Mouse (Mus musculus): ENCODE data around the gene Cldn6. TPM values are rescaled to one million over a fixed set of nuclear protein-coding genes. Genes with fewer than 3 reads are reported as not detected.

Cldn6 gene
- polyA plus RNA-seq (2014; fragmentation: Nextera tagmentation; extraction: Ambion mirVana) = 21.3 and 23.3 TPM in 2 replicates

GRCm38 (mm10) chr17:23679127-23679835, at the start of gene Cldn6:
Cldn6 (plus strand) TSS chr17:23679249.
- peaks cover 38% of the 10 kb centered on the region for H3K4me1 ChIP-seq (ENCODE audit: control insufficient read depth, insufficient read depth, low read length)

GRCm38 (mm10) chr17:23630195-23631020, 48.6 kb upstream of the Cldn6 start:
- no peaks in the 10 kb centered on the region; the same call in 1 of the 2 replicates for H3K4me1 ChIP-seq (ENCODE audit: control insufficient read depth, insufficient read depth, low read length)
- peak overlapping the region; percentile 33 for H3K4me2 ChIP-seq (ENCODE audit: low read depth, severe bottlenecking)
- H3K9me3 ChIP-seq (ENCODE audit: control insufficient read depth, low read length) = no peaks in the 10 kb centered on the region
- no peaks in the 10 kb centered on the region for H3K27me3 ChIP-seq (ENCODE audit: control insufficient read depth, insufficient read depth, low read length)
- ATAC-seq (ENCODE audit: insufficient number of reproducible peaks, low FRiP score, low TSS enrichment, low read depth) (peak; percentile 83), DNase-seq (ENCODE audit: low spot score) (peak; percentile 86)
- H3K27ac ChIP-seq (replicated peaks; ENCODE audit: low read depth, low read length) = no peak overlapping the region
- 17% methylated on average over 22 of the region's 22 CpGs for WGBS
- no peak overlapping the region for H3K4me3 ChIP-seq (ENCODE audit: low read depth, low read length)
- no peak overlapping the region for H3K9ac ChIP-seq (ENCODE audit: low read length)
- H3K36me3 ChIP-seq (ENCODE audit: control insufficient read depth, insufficient read depth, low read length) = no peaks in the 10 kb centered on the region

More at GRCm38 (mm10) chr17:23679127-23679835, at the start of gene Cldn6:
- no peak within 1 kb of the TSS for H3K27ac ChIP-seq (replicated peaks; ENCODE audit: low read depth, low read length)
- no peak within 1 kb of the TSS for H3K9ac ChIP-seq (ENCODE audit: low read length)
- no peaks in the 10 kb centered on the region for H3K9me3 ChIP-seq (ENCODE audit: control insufficient read depth, low read length)
- H3K4me3 ChIP-seq (ENCODE audit: low read depth, low read length) = peak within 1 kb of the TSS; percentile 23
- 3% methylated on average over 36 of the region's 38 CpGs for WGBS
- no peaks in the 10 kb centered on the region for H3K36me3 ChIP-seq (ENCODE audit: control insufficient read depth, insufficient read depth, low read length)
- DNase-seq (ENCODE audit: low spot score) (peak; percentile 29), ATAC-seq (ENCODE audit: insufficient number of reproducible peaks, low FRiP score, low TSS enrichment, low read depth) (no peak)
- peaks cover 64% of the 10 kb centered on the region for H3K27me3 ChIP-seq (ENCODE audit: control insufficient read depth, insufficient read depth, low read length)
- peak within 1 kb of the TSS; percentile 41 for H3K4me2 ChIP-seq (ENCODE audit: low read depth, severe bottlenecking)

- H3K4me2 ChIP-seq (ENCODE audit: low read depth, severe bottlenecking) = no peak overlapping the region
- DNase-seq (ENCODE audit: low spot score) (no peak), ATAC-seq (ENCODE audit: insufficient number of reproducible peaks, low FRiP score, low TSS enrichment, low read depth) (no peak)
- no peaks in the 10 kb centered on the region; the same call in 1 of the 2 replicates for H3K4me1 ChIP-seq (ENCODE audit: control insufficient read depth, insufficient read depth, low read length)
- no peaks in the 10 kb centered on the region for H3K9me3 ChIP-seq (ENCODE audit: control insufficient read depth, low read length)
- H3K36me3 ChIP-seq (ENCODE audit: control insufficient read depth, insufficient read depth, low read length) = no peaks in the 10 kb centered on the region
- no peak overlapping the region for H3K9ac ChIP-seq (ENCODE audit: low read length)
- H3K27me3 ChIP-seq (ENCODE audit: control insufficient read depth, insufficient read depth, low read length) = no peaks in the 10 kb centered on the region
- H3K4me3 ChIP-seq (ENCODE audit: low read depth, low read length) = no peak overlapping the region
- 77% methylated on average over 8 of the region's 8 CpGs for WGBS
- H3K27ac ChIP-seq (replicated peaks; ENCODE audit: low read depth, low read length) = no peak overlapping the region
Observed at GRCm38 (mm10) chr17:23631241-23631640, 47.8 kb upstream of the Cldn6 start.

- peak within 1 kb of the TSS; percentile 71 for H3K9ac ChIP-seq (ENCODE audit: low read length)
- peaks cover 11% of the 10 kb centered on the region for H3K27me3 ChIP-seq (ENCODE audit: control insufficient read depth, insufficient read depth, low read length)
- peak within 1 kb of the TSS; percentile 41 for H3K4me3 ChIP-seq (ENCODE audit: low read depth, low read length)
- ATAC-seq (ENCODE audit: insufficient number of reproducible peaks, low FRiP score, low TSS enrichment, low read depth) (peak; percentile 40; the same call in 1 of the 2 replicates), DNase-seq (ENCODE audit: low spot score) (peak; percentile 58)
- no peaks in the 10 kb centered on the region for H3K9me3 ChIP-seq (ENCODE audit: control insufficient read depth, low read length)
- no peaks in the 10 kb centered on the region for H3K4me1 ChIP-seq (ENCODE audit: control insufficient read depth, insufficient read depth, low read length)
- peak within 1 kb of the TSS; percentile 78 for H3K4me2 ChIP-seq (ENCODE audit: low read depth, severe bottlenecking)
- 1% methylated on average over 58 of the region's 58 CpGs for WGBS
- H3K27ac ChIP-seq (replicated peaks; ENCODE audit: low read depth, low read length) = no peak within 1 kb of the TSS
- H3K36me3 ChIP-seq (ENCODE audit: control insufficient read depth, insufficient read depth, low read length) = no peaks in the 10 kb centered on the region
Observed at GRCm38 (mm10) chr17:23644613-23645495, 34.2 kb upstream of the Cldn6 start, which contains the start of gene Mmp25. Mmp25 (minus strand) TSS chr17:23645277.

- H3K9me3 ChIP-seq (ENCODE audit: control insufficient read depth, low read length) = no peaks in the 10 kb centered on the region
- no peak overlapping the region for H3K27ac ChIP-seq (replicated peaks; ENCODE audit: low read depth, low read length)
- 38% methylated on average over 10 of the region's 10 CpGs for WGBS
- no peak overlapping the region for H3K4me3 ChIP-seq (ENCODE audit: low read depth, low read length)
- no peak overlapping the region for H3K4me2 ChIP-seq (ENCODE audit: low read depth, severe bottlenecking)
- H3K27me3 ChIP-seq (ENCODE audit: control insufficient read depth, insufficient read depth, low read length) = peaks cover 11% of the 10 kb centered on the region
- H3K4me1 ChIP-seq (ENCODE audit: control insufficient read depth, insufficient read depth, low read length) = no peaks in the 10 kb centered on the region
- ATAC-seq (ENCODE audit: insufficient number of reproducible peaks, low FRiP score, low TSS enrichment, low read depth) (no peak), DNase-seq (ENCODE audit: low spot score) (no peak)
- no peaks in the 10 kb centered on the region for H3K36me3 ChIP-seq (ENCODE audit: control insufficient read depth, insufficient read depth, low read length)
- H3K9ac ChIP-seq (ENCODE audit: low read length) = no peak overlapping the region
Observed at GRCm38 (mm10) chr17:23645894-23646293, 33.2 kb upstream of the Cldn6 start.

GRCm38 (mm10) chr17:23651363-23651762, 27.7 kb upstream of the Cldn6 start:
- no peak overlapping the region for H3K4me2 ChIP-seq (ENCODE audit: low read depth, severe bottlenecking)

GRCm38 (mm10) chr17:23653324-23653723, 25.7 kb upstream of the Cldn6 start:
- Histone ChIP-seq H3K9me3 (ENCODE audit: control insufficient read depth, low read length) (no peaks in the 10 kb centered on the region), H3K27me3 (ENCODE audit: control insufficient read depth, insufficient read depth, low read length) (no peaks in the 10 kb centered on the region), H3K36me3 (ENCODE audit: control insufficient read depth, insufficient read depth, low read length) (no peaks in the 10 kb centered on the region), H3K27ac (replicated peaks; ENCODE audit: low read depth, low read length) (no peak overlapping the region), H3K4me3 (ENCODE audit: low read depth, low read length) (no peak overlapping the region), H3K9ac (ENCODE audit: low read length) (no peak overlapping the region), H3K4me2 (ENCODE audit: low read depth, severe bottlenecking) (no peak overlapping the region), H3K4me1 (ENCODE audit: control insufficient read depth, insufficient read depth, low read length) (no peaks in the 10 kb centered on the region)
- DNase-seq (ENCODE audit: low spot score) (no peak), ATAC-seq (ENCODE audit: insufficient number of reproducible peaks, low FRiP score, low TSS enrichment, low read depth) (no peak)
- 86% methylated on average over 1 of the region's 2 CpGs for WGBS

More at GRCm38 (mm10) chr17:23651363-23651762, 27.7 kb upstream of the Cldn6 start:
- Histone ChIP-seq H3K27ac (replicated peaks; ENCODE audit: low read depth, low read length) (no peak overlapping the region), H3K27me3 (ENCODE audit: control insufficient read depth, insufficient read depth, low read length) (no peaks in the 10 kb centered on the region), H3K4me3 (ENCODE audit: low read depth, low read length) (no peak overlapping the region), H3K9ac (ENCODE audit: low read length) (no peak overlapping the region), H3K9me3 (ENCODE audit: control insufficient read depth, low read length) (no peaks in the 10 kb centered on the region), H3K4me1 (ENCODE audit: control insufficient read depth, insufficient read depth, low read length) (no peaks in the 10 kb centered on the region), H3K36me3 (ENCODE audit: control insufficient read depth, insufficient read depth, low read length) (no peaks in the 10 kb centered on the region)
- ATAC-seq (ENCODE audit: insufficient number of reproducible peaks, low FRiP score, low TSS enrichment, low read depth) = no peak
- no peak for DNase-seq (ENCODE audit: low spot score)
- WGBS = 82% methylated on average over 6 of the region's 6 CpGs

GRCm38 (mm10) chr17:23654001-23654400, 25.0 kb upstream of the Cldn6 start:
- Histone ChIP-seq H3K9me3 (ENCODE audit: control insufficient read depth, low read length) (no peaks in the 10 kb centered on the region), H3K9ac (ENCODE audit: low read length) (no peak overlapping the region), H3K4me1 (ENCODE audit: control insufficient read depth, insufficient read depth, low read length) (no peaks in the 10 kb centered on the region), H3K27me3 (ENCODE audit: control insufficient read depth, insufficient read depth, low read length) (no peaks in the 10 kb centered on the region), H3K4me2 (ENCODE audit: low read depth, severe bottlenecking) (no peak overlapping the region), H3K36me3 (ENCODE audit: control insufficient read depth, insufficient read depth, low read length) (no peaks in the 10 kb centered on the region), H3K27ac (replicated peaks; ENCODE audit: low read depth, low read length) (no peak overlapping the region), H3K4me3 (ENCODE audit: low read depth, low read length) (no peak overlapping the region)
- 60% methylated on average over 6 of the region's 6 CpGs for WGBS
- DNase-seq (ENCODE audit: low spot score) (no peak), ATAC-seq (ENCODE audit: insufficient number of reproducible peaks, low FRiP score, low TSS enrichment, low read depth) (no peak)

Measured in limb, embryonic 11.5 days (tissue).